Mouse (Mus musculus): ENCODE data around the gene Pop4. TPM values are rescaled to one million over a fixed set of nuclear protein-coding genes. Genes with fewer than 3 reads are reported as not detected.

Gene Pop4
- polyA plus RNA-seq, 1 experiment from 2014 or later, result 41.6 TPM

DNA sequence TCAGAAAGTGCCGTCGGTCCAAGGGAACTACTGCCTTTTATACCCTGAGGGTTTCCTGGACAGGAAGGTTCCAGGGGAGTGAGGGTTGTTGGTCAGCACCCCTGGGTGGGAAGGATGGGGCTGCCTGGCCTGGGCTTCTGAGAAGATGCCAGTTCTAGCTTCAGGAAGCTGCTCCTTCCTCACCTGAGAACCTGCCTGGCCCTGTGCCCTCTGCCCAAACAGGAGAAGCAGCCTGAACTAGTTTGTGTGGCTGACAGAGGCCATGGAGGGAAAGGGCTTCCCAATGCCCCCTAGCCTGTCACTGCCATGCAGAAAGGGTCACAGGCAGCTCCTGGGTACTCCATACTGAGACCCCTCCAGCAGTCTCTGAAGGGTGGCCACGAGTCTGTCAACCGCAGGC is 51.7 kb downstream of the Pop4 start:
- WGBS, result 84% methylated on average over 4 of the region's 4 CpGs

GRCm38 (mm10) chr7:38218631-38219367 is 52.4 kb downstream of the Pop4 start:
- H3K27ac ChIP-seq (ENCODE audit: poor library complexity, severe bottlenecking), result no peak overlapping the region
- ATAC-seq (ENCODE audit: insufficient number of reproducible peaks, low FRiP score), result no peak
- 72% methylated on average over 8 of the region's 8 CpGs for WGBS

More for the DNA sequence above, 51.7 kb downstream of the Pop4 start:
- H3K9me3 ChIP-seq (replicated peaks), result no peaks in the 10 kb centered on the region
- no peak overlapping the region for H3K4me3 ChIP-seq
- no peak overlapping the region for H3K27ac ChIP-seq (ENCODE audit: poor library complexity, severe bottlenecking)
- no peaks in the 10 kb centered on the region for H3K27me3 ChIP-seq (replicated peaks)
- no peak overlapping the region for H3K4me2 ChIP-seq
- peaks cover 26% of the 10 kb centered on the region for H3K36me3 ChIP-seq
- H3K4me1 ChIP-seq (replicated peaks), result peaks cover 13% of the 10 kb centered on the region
- H3K9ac ChIP-seq, result no peak overlapping the region
- no peak for ATAC-seq (ENCODE audit: insufficient number of reproducible peaks, low FRiP score)

DNA sequence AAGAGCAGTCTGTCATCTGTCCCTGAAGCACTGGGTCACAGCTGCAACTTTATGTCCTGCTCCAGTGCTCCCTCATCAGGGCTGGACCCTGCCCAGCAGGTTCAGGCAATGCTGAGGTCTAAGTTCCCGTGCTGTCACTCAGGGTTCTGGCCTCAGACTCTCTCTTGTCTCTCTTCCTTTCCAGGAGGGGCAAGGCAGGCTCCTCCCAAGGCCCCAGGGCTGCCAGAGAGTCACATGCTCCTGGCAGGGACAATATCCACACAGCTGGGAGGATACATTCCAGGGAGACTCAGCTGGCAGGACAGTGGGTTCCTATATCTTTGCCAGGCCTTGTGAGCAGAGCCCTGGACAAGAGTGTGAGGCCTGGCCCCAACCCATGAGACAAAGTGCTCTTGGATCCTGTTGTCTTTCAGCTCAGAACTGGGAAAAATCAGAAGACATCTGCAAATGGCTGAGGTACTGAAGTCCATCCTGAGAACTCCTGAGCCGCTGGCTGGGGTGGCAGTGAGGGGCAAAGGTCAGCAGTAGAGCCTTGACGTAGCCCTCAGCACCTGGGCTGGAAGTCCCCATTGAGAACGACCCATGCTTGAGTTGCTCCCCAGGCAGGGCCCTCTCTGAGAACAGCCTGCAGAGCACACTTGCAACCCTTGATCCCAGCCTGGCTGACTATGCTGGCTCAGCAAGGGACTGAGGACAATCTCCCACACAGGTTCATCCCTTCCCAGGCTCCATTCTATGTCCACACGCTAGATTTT is 53.6 kb downstream of the Pop4 start:
- ATAC-seq (ENCODE audit: insufficient number of reproducible peaks, low FRiP score), result peak; percentile 19; the same call in 1 of the 2 replicates
- H3K27ac ChIP-seq (ENCODE audit: poor library complexity, severe bottlenecking), result no peak overlapping the region
- H3K4me1 ChIP-seq (replicated peaks), result peaks cover 16% of the 10 kb centered on the region
- H3K4me3 ChIP-seq, result no peak overlapping the region
- peaks cover 26% of the 10 kb centered on the region for H3K36me3 ChIP-seq
- no peaks in the 10 kb centered on the region for H3K9me3 ChIP-seq (replicated peaks)
- H3K9ac ChIP-seq, result no peak overlapping the region
- no peaks in the 10 kb centered on the region for H3K27me3 ChIP-seq (replicated peaks)
- no peak overlapping the region for H3K4me2 ChIP-seq
- WGBS, result 63% methylated on average over 5 of the region's 5 CpGs

More at GRCm38 (mm10) chr7:38218631-38219367, 52.4 kb downstream of the Pop4 start:
- peaks cover 11% of the 10 kb centered on the region for H3K4me1 ChIP-seq (replicated peaks)
- no peaks in the 10 kb centered on the region for H3K27me3 ChIP-seq (replicated peaks)
- H3K9ac ChIP-seq, result no peak overlapping the region
- H3K9me3 ChIP-seq (replicated peaks), result no peaks in the 10 kb centered on the region
- peaks cover 26% of the 10 kb centered on the region for H3K36me3 ChIP-seq
- no peak overlapping the region for H3K4me2 ChIP-seq
- H3K4me3 ChIP-seq, result no peak overlapping the region

DNA sequence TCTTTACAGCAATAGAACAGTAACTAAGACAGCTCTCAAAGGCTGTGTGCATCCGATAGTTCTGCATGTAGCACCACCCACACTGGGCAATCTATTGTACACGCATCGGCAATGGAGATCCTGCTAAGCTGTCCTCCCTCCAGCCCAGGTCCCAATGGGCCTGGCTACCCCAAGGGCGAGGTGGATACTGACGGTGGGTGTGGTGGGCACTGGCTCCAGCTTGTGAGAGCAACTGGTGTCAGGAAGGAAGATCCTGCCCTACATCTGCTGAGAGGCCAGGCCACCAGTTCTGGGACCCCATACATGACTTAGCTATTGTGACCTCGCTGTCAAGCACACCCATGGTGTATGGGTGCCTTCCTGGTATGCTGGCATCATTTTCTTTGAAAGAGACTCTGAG is 55.5 kb downstream of the Pop4 start:
- no peak overlapping the region for H3K27ac ChIP-seq (ENCODE audit: poor library complexity, severe bottlenecking)
- H3K4me3 ChIP-seq, result no peak overlapping the region
- ATAC-seq (ENCODE audit: insufficient number of reproducible peaks, low FRiP score), result no peak
- no peaks in the 10 kb centered on the region for H3K27me3 ChIP-seq (replicated peaks)
- H3K9me3 ChIP-seq (replicated peaks), result no peaks in the 10 kb centered on the region
- no peak overlapping the region for H3K4me2 ChIP-seq
- no peak overlapping the region for H3K9ac ChIP-seq
- peaks cover 25% of the 10 kb centered on the region for H3K4me1 ChIP-seq (replicated peaks)
- peaks cover 11% of the 10 kb centered on the region; the same call in 1 of the 2 replicates for H3K36me3 ChIP-seq
- WGBS, result 83% methylated on average over 6 of the region's 6 CpGs

- Histone ChIP-seq H3K4me2 (no peak overlapping the region), H3K9ac (no peak overlapping the region), H3K27ac (ENCODE audit: poor library complexity, severe bottlenecking) (no peak overlapping the region), H3K36me3 (peaks cover 7% of the 10 kb centered on the region; the same call in 1 of the 2 replicates), H3K4me3 (no peak overlapping the region), H3K27me3 (replicated peaks) (no peaks in the 10 kb centered on the region), H3K4me1 (replicated peaks) (peaks cover 25% of the 10 kb centered on the region), H3K9me3 (replicated peaks) (no peaks in the 10 kb centered on the region)
- WGBS, result 60% methylated on average over 7 of the region's 7 CpGs
- ATAC-seq (ENCODE audit: insufficient number of reproducible peaks, low FRiP score), result no peak
Observed at GRCm38 (mm10) chr7:38215281-38215680, 55.9 kb downstream of the Pop4 start.

- no peak overlapping the region for H3K27ac ChIP-seq (ENCODE audit: poor library complexity, severe bottlenecking)
- 38% methylated on average over 5 of the region's 5 CpGs for WGBS
- no peaks in the 10 kb centered on the region for H3K9me3 ChIP-seq (replicated peaks)
- ATAC-seq (ENCODE audit: insufficient number of reproducible peaks, low FRiP score), result no peak
- 0 out of 2 replicates have a peak, but pooled peaks cover 4% of the 10 kb centered on the region for H3K36me3 ChIP-seq
- peaks cover 22% of the 10 kb centered on the region for H3K4me1 ChIP-seq (replicated peaks)
- no peak overlapping the region for H3K4me3 ChIP-seq
- no peak overlapping the region for H3K4me2 ChIP-seq
- no peak overlapping the region for H3K9ac ChIP-seq
- no peaks in the 10 kb centered on the region for H3K27me3 ChIP-seq (replicated peaks)
Observed at GRCm38 (mm10) chr7:38214473-38215214, 56.6 kb downstream of the Pop4 start.

DNA sequence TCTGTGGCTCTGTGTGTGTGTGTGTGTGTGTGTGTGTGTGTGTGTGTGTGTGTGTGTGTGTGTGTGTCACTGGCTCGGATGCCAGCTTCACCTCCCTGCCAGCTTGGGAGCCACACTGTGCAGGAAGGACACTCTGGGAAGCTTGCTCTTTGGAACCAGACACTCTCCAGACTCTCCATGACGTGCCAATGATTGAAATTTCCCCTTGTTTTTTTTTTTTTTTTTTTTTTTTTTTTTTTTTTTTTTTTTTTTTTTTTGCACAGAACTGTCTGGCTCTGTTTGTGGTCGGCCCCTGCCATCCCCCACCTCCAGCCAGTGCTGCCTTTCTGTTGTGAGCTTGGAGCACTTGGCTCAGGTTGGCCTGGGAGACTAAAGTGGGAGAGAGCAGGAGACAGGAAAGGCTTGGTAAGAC is 58.6 kb downstream of the Pop4 start:
- no peak overlapping the region for H3K4me2 ChIP-seq
- H3K27ac ChIP-seq (ENCODE audit: poor library complexity, severe bottlenecking), result peak overlapping the region; percentile 69
- H3K9ac ChIP-seq, result no peak overlapping the region
- H3K4me3 ChIP-seq, result no peak overlapping the region
- H3K27me3 ChIP-seq (replicated peaks), result no peaks in the 10 kb centered on the region
- H3K4me1 ChIP-seq (replicated peaks), result peaks cover 22% of the 10 kb centered on the region
- no peaks in the 10 kb centered on the region for H3K36me3 ChIP-seq
- ATAC-seq (ENCODE audit: insufficient number of reproducible peaks, low FRiP score), result peak; percentile 56
- no peaks in the 10 kb centered on the region for H3K9me3 ChIP-seq (replicated peaks)
- WGBS, result 14% methylated on average over 3 of the region's 3 CpGs

Other genes starting within 250 kb of the Pop4 start
- gene Uri1, start 247.9 kb downstream of the Pop4 start, polyA plus RNA-seq (2016; fragmentation: Nextera tagmentation; extraction: Ambion mirVana), result 43.5 and 44.2 TPM in 2 replicates
- gene Ccne1, start 163.9 kb downstream of the Pop4 start, polyA plus RNA-seq (2016; fragmentation: Nextera tagmentation; extraction: Ambion mirVana), result 47.9 and 48.1 TPM in 2 replicates
- gene 1600014C10Rik, start 88.2 kb downstream of the Pop4 start, polyA plus RNA-seq (2016; fragmentation: Nextera tagmentation; extraction: Ambion mirVana), result 13.5 and 14.1 TPM in 2 replicates
- 1.7 TPM in 2 replicates for gene Plekhf1, start 43.4 kb downstream of the Pop4 start, polyA plus RNA-seq (2016; fragmentation: Nextera tagmentation; extraction: Ambion mirVana)

Measured in heart, embryonic 12.5 days (tissue).